Mouse (Mus musculus) stomach, embryonic 14.5 days (tissue): ENCODE results near the gene Bckdhb. TPM values are rescaled to one million over a fixed set of nuclear protein-coding genes. Genes with fewer than 3 reads are reported as not detected.

Source experiments
- ATAC-seq: fragments of 200-750 bp; cut with Nextera tagmentation; 2 replicates; pipeline ENCODE4 v1.8.0; 2017; ENCODE audit warnings: low read depth, moderate TSS enrichment; ENCODE audit not compliant: insufficient number of reproducible peaks, insufficient read depth, low FRiP score
- H3K27ac ChIP-seq: fragments of 300-500 bp; sonication (generic); 2 replicates; pipeline ENCODE4 v1.5.1; 2014; ENCODE audit warnings: mild to moderate bottlenecking, low read length, moderate library complexity, mixed read lengths
- H3K27me3 ChIP-seq: fragments of 300-500 bp; sonication (generic); 2 replicates; pipeline ENCODE4 v1.6.1; 2014; ENCODE audit warnings: low read length, control low read depth, mixed read lengths; ENCODE audit not compliant: control insufficient read depth, insufficient read depth
- H3K36me3 ChIP-seq: fragments of 300-500 bp; sonication (generic); 2 replicates; pipeline ENCODE4 v1.6.1; 2014; ENCODE audit warnings: mild to moderate bottlenecking, control low read depth, low read length, moderate library complexity, mixed read lengths; ENCODE audit not compliant: control insufficient read depth, insufficient read depth
- H3K4me1 ChIP-seq: fragments of 300-500 bp; sonication (generic); 2 replicates; pipeline ENCODE4 v1.6.1; 2014; ENCODE audit warnings: low read length, control low read depth, mixed read lengths; ENCODE audit not compliant: control insufficient read depth, insufficient read depth
- H3K4me2 ChIP-seq: fragments of 300-500 bp; sonication (generic); replicated peaks from 2 replicates; pipeline ENCODE4 v1.6.1; 2014; ENCODE audit warnings: low read depth, low read length, control low read depth
- H3K4me3 ChIP-seq: fragments of 300-500 bp; sonication (generic); 2 replicates; pipeline ENCODE4 v1.5.1; 2014; ENCODE audit warnings: low read depth, low read length, control low read depth
- H3K9ac ChIP-seq: fragments of 300-500 bp; sonication (generic); replicated peaks from 2 replicates; pipeline ENCODE4 v1.6.1; 2014; ENCODE audit warnings: low read depth, mild to moderate bottlenecking, control low read depth, low read length, moderate library complexity, mixed read lengths
- H3K9me3 ChIP-seq: fragments of 300-500 bp; sonication (generic); 2 replicates; pipeline ENCODE4 v1.6.1; 2016; ENCODE audit warnings: low read depth, low read length, control low read depth; ENCODE audit not compliant: control insufficient read depth
- WGBS: fragments of 180-500 bp; shearing (Covaris S2); extraction: QIAGEN DNeasy Blood & Tissue Kit; methylation state at CpG from one replicate; pipeline ENCODE4 v1.1.7; 2014; 5-methylcytosine and 5-hydroxymethylcytosine counted together
- polyA plus RNA-seq: library from polyadenylated mRNA; unstranded; fragments of >200 nt; fragmentation: Nextera tagmentation; extraction: Ambion mirVana; gene quantifications from 2 replicates; pipeline ENCODE4 v1.2.1, GENCODE M21; 2014

Gene Bckdhb
- polyA plus RNA-seq, 1 experiment from 2014 or later = 50.3 TPM

DNA sequence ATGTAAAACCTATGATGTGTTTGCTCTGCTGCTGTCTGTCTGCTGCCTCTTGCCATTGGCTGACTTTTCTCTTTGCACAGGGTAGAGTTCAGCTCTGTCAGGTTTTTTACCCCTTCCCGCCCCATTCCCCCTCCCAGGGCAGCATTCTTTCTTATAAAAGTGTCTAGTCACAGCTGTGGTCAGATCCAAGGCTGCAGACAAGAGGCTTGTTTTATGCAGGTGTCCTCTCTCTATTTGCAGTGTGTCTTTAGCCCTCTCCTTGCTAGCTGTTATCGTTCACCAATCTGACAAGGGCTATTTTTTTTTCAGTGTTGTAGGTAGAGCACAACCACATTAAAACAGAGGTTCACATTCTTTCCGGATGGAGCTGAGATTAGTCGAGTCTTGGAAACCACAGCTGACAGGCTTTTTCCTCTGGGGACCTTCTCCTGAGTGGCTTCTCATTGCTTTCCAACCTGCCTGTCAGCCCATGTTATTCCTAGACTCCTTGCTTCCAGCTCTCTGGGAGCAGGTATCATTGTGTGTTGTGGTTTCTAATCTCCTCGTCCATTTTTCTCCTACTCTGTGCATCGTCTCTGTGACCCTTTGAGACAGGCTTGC, 105.8 kb downstream of the Bckdhb start:
- Histone ChIP-seq H3K9me3 (no peaks in the 10 kb centered on the region), H3K4me1 (peaks cover 6% of the 10 kb centered on the region; the same call in 1 of the 2 replicates), H3K27ac (no peak overlapping the region), H3K36me3 (no peaks in the 10 kb centered on the region), H3K4me2 (no peak overlapping the region), H3K27me3 (no peaks in the 10 kb centered on the region), H3K9ac (no peak overlapping the region), H3K4me3 (no peak overlapping the region)
- WGBS = 36% methylated on average over 6 of the region's 6 CpGs
- ATAC-seq = no peak

DNA sequence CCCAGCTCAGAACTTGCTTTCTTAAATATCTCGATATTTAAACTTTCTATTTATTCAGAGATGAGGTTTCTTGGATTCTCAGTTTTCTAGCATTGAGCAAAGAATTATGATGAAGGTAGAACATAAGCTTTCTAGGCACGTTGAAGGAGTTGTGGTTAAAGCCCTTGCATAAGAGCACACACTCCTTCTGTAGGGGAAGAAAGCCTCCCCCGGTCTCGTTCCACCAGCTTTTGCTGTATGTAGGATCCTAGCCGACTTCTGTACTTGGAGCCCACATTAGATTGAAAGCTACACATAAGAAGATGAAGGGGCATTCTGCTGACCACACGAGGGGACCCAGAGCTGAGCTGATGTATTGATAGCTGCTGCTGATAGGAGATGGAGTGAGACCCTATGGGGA, 106.5 kb downstream of the Bckdhb start:
- Histone ChIP-seq H3K9me3 (no peaks in the 10 kb centered on the region), H3K4me3 (no peak overlapping the region), H3K27ac (no peak overlapping the region), H3K27me3 (no peaks in the 10 kb centered on the region), H3K36me3 (no peaks in the 10 kb centered on the region), H3K9ac (no peak overlapping the region), H3K4me2 (no peak overlapping the region), H3K4me1 (peaks cover 6% of the 10 kb centered on the region; the same call in 1 of the 2 replicates)
- WGBS = 72% methylated on average over 6 of the region's 6 CpGs
- ATAC-seq = no peak

DNA sequence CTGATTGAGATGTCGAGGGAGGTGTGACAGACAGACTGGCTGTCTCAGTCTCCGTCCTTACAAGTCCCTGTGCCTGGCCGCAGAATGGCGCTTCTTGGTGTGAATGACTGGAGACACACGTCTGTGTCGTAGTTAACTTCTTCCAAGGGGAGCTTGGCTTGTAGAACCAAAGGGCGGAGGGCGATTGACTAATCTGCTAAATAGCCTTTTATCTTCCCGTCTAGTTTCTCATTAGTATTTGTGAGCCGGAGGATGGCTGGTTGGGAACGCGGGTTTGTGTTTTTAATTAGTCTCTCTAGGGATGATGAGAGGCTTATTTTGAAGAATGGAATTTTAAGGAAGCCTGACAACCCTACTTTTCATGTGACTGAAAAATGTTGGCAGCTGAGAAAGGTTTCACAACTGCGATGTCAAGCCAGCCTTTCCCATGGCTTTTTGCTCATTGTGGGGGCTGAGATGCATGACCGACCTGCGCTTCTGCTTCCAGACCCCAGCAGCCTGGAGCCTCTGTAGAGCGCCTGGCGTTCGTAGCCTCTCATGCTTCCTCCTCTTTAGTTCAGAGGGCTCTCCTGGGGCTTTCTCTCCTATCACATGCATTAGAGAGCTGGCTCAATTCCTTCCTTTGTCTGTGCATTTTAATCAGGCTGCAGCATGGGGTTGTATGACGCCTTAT, 107.9 kb downstream of the Bckdhb start:
- no peak for ATAC-seq
- H3K36me3 ChIP-seq = no peaks in the 10 kb centered on the region
- WGBS = 41% methylated on average over 19 of the region's 19 CpGs
- H3K4me1 ChIP-seq = peaks cover 8% of the 10 kb centered on the region; the same call in 1 of the 2 replicates
- no peak overlapping the region for H3K9ac ChIP-seq
- H3K4me2 ChIP-seq = no peak overlapping the region
- H3K27me3 ChIP-seq = no peaks in the 10 kb centered on the region
- H3K9me3 ChIP-seq = no peaks in the 10 kb centered on the region
- no peak overlapping the region for H3K27ac ChIP-seq
- H3K4me3 ChIP-seq = no peak overlapping the region

DNA sequence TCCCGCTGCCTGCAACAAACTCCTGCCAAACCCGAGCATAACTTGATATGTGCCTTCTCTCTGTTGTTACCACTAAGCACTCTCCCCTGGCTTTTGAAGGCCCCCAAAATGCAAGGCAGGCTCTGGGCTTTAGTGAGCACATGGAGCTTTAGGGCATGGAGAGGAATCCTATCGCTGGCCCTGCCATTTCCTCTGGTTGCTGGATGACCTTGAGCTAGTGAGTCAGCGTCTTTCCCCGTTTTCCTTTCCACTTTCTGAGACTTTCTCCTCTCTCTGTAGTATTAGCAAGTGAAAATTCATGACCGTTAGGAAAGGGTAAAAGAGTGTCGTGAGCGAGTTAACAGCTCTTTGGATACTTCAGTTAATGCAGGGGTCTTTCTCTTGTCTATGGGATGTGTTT, 111.1 kb downstream of the Bckdhb start:
- H3K9ac ChIP-seq = no peak overlapping the region
- H3K27me3 ChIP-seq = no peaks in the 10 kb centered on the region
- no peaks in the 10 kb centered on the region for H3K36me3 ChIP-seq
- H3K27ac ChIP-seq = peak overlapping the region; percentile 30; the same call in 1 of the 2 replicates
- H3K9me3 ChIP-seq = no peaks in the 10 kb centered on the region
- H3K4me2 ChIP-seq = no peak overlapping the region
- no peak overlapping the region for H3K4me3 ChIP-seq
- WGBS = 79% methylated on average over 8 of the region's 8 CpGs
- peaks cover 9% of the 10 kb centered on the region; the same call in 1 of the 2 replicates for H3K4me1 ChIP-seq
- no peak for ATAC-seq

DNA sequence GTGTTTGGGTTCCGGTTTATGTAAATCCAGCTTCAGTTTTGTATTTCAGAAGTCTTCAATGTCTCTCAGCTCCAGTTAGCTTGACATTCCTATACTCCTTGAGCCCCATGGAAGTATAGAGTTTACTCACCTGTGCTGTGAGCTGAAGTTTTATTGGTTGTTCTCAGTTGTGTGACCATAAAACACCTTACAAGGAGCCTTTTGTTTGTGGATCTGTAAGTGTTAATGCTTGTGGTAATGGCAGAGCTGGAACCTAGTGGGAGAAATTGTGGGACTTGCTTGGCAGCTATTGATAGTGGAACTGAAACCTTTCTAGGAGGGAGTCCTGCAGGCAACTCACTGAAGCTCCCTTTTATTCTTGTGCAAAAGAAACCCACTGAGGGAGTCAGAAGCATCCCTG, 112.3 kb downstream of the Bckdhb start:
- Histone ChIP-seq H3K4me2 (no peak overlapping the region), H3K27ac (no peak overlapping the region)

DNA sequence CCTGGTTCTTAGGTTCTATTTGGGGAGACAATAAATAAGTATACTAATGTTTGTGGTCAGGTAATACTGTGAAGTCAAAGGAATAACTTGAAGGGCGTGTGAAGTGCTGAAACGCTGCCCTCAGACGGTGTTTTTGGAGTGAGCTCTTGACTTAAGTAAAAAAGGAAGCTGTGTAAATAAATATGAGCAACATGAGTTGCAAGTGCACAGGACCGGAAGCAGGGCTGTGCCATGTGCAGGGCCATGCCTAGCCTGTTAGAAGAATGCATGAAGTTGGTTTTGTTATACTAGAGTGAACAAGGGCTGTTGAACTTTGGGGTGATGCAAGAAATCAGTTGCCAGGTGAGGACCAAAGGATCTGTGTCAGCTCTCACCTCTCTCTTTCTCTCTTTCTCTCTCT, 114.0 kb downstream of the Bckdhb start:
- no peak overlapping the region for H3K27ac ChIP-seq
- H3K4me1 ChIP-seq = 0 out of 2 replicates have a peak, but pooled peaks cover 8% of the 10 kb centered on the region
- no peaks in the 10 kb centered on the region for H3K9me3 ChIP-seq
- H3K4me3 ChIP-seq = no peak overlapping the region
- 73% methylated on average over 4 of the region's 4 CpGs for WGBS
- ATAC-seq = no peak
- H3K4me2 ChIP-seq = no peak overlapping the region
- no peak overlapping the region for H3K9ac ChIP-seq
- H3K27me3 ChIP-seq = no peaks in the 10 kb centered on the region
- no peaks in the 10 kb centered on the region for H3K36me3 ChIP-seq

More for the DNA sequence above, 112.3 kb downstream of the Bckdhb start:
- no peaks in the 10 kb centered on the region for H3K27me3 ChIP-seq
- WGBS = 69% methylated on average over 1 of the region's 1 CpGs
- H3K4me1 ChIP-seq = peaks cover 13% of the 10 kb centered on the region; the same call in 1 of the 2 replicates
- H3K36me3 ChIP-seq = no peaks in the 10 kb centered on the region
- no peak overlapping the region for H3K4me3 ChIP-seq
- no peak overlapping the region for H3K9ac ChIP-seq
- H3K9me3 ChIP-seq = no peaks in the 10 kb centered on the region
- no peak for ATAC-seq

DNA sequence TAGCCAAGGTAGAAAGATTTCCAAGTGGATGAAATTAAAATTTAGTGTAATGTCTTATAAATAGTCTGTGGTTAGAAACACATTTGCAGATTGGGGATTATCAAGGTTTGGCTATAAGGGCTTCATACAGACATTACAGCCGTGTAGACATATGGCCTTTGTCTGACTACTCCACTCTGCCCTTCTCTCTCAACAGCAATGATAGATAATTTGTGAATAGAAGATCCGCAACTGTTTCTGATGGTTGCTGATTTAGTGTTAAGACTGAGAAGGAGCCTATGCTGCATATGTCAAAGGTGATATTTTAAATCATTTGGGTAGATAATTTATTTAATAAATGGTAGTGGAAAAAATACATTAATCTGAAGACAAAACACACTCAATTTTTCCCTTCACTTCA, 115.4 kb downstream of the Bckdhb start:
- Histone ChIP-seq H3K4me3 (no peak overlapping the region), H3K27ac (no peak overlapping the region), H3K4me1 (0 out of 2 replicates have a peak, but pooled peaks cover 8% of the 10 kb centered on the region), H3K9ac (no peak overlapping the region), H3K27me3 (no peaks in the 10 kb centered on the region), H3K9me3 (no peaks in the 10 kb centered on the region), H3K36me3 (no peaks in the 10 kb centered on the region), H3K4me2 (no peak overlapping the region)
- WGBS = 51% methylated on average over 2 of the region's 2 CpGs
- ATAC-seq = no peak

DNA sequence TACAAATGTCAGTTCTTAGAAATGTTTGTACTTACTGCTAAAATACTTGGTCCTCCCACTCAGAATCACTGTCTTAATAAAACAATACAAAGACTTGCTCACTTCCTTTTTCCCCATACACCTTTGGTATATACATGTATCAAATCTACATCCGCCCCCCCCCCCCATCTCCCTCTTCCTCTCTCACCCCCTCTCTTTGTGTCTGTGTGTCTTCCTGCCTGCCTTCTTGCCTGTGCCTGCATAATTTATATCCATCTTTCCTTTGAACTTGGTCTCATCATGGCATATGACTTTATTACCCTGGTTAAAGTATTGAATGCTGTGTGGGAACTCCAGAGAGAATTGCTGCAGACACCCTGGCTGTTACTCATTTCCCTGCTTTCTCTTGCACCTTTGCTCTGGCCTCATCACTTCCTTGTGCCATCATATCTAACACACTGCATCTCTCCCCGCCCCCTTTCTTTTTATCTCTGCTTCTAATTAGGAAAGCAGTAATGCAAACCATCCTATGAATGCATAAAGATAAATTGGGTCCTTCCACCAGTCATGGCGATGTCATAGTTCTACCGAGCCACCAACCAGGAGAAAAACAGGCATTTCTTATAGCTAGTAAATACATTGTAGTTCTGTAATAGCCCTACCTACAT, 116.8 kb downstream of the Bckdhb start:
- no peak for ATAC-seq
- H3K27ac ChIP-seq = no peak overlapping the region
- no peak overlapping the region for H3K9ac ChIP-seq
- H3K27me3 ChIP-seq = no peaks in the 10 kb centered on the region
- WGBS = 85% methylated on average over 4 of the region's 4 CpGs
- 0 out of 2 replicates have a peak, but pooled peaks cover 10% of the 10 kb centered on the region for H3K4me1 ChIP-seq
- H3K4me3 ChIP-seq = no peak overlapping the region
- H3K36me3 ChIP-seq = no peaks in the 10 kb centered on the region
- no peak overlapping the region for H3K4me2 ChIP-seq
- H3K9me3 ChIP-seq = no peaks in the 10 kb centered on the region
